Mouse (Mus musculus) midbrain, postnatal 0 days (tissue): ENCODE data around the gene Mt3. TPM values are rescaled to one million over a fixed set of nuclear protein-coding genes. Genes with fewer than 3 reads are reported as not detected.
A peak's percentile ranks its signal among the peaks of the same experiment; 100 is the strongest.

Experiments
- ATAC-seq: fragments of 200-750 bp; cut with Nextera tagmentation; 2 replicates; pipeline ENCODE4 v1.8.0; 2017; ENCODE audit warnings: moderate number of reproducible peaks, mild to moderate bottlenecking, moderate TSS enrichment, moderate library complexity; ENCODE audit not compliant: low FRiP score
- DNase-seq: peaks from one replicate; pipeline ENCODE4 v3.0.0-alpha.2; 2015; ENCODE audit warnings: low spot score
- H3K27ac ChIP-seq: fragments of 300-500 bp; sonication (generic); 2 replicates; pipeline ENCODE4 v1.5.1; 2014; ENCODE audit warnings: low read depth, mild to moderate bottlenecking, low read length, mixed read lengths
- H3K27me3 ChIP-seq: fragments of 300-500 bp; sonication (generic); 2 replicates; pipeline ENCODE4 v1.6.1; 2014; ENCODE audit warnings: low read length, control low read depth, mixed read lengths; ENCODE audit not compliant: insufficient read depth
- H3K36me3 ChIP-seq: fragments of 300-500 bp; sonication (generic); 2 replicates; pipeline ENCODE4 v1.6.1; 2014; ENCODE audit warnings: low read length, control low read depth, mixed read lengths; ENCODE audit not compliant: insufficient read depth
- H3K4me1 ChIP-seq: fragments of 300-500 bp; sonication (generic); 2 replicates; pipeline ENCODE4 v1.6.1; 2014; ENCODE audit warnings: mild to moderate bottlenecking, control low read depth, antibody characterized with exemption, low read length, mixed read lengths; ENCODE audit not compliant: insufficient read depth
- H3K4me2 ChIP-seq: fragments of 300-500 bp; sonication (generic); 2 replicates; pipeline ENCODE4 v1.6.1; 2014; ENCODE audit warnings: low read depth, mild to moderate bottlenecking, low read length, mixed read lengths; ENCODE audit not compliant: poor library complexity, severe bottlenecking
- H3K4me3 ChIP-seq: fragments of 300-500 bp; sonication (generic); 2 replicates; pipeline ENCODE4 v1.5.1; 2014; ENCODE audit warnings: low read depth, mild to moderate bottlenecking, low read length, moderate library complexity
- H3K9ac ChIP-seq: fragments of 300-500 bp; sonication (generic); replicated peaks from 2 replicates; pipeline ENCODE4 v1.6.1; 2014; ENCODE audit warnings: mild to moderate bottlenecking, low read length, moderate library complexity, mixed read lengths; ENCODE audit not compliant: poor library complexity, severe bottlenecking
- H3K9me3 ChIP-seq: fragments of 300-500 bp; sonication (generic); 2 replicates; pipeline ENCODE4 v1.6.1; 2016; ENCODE audit warnings: low read length, control low read depth
- CTCF ChIP-seq: IDR thresholded peaks from 2 replicates; pipeline ENCODE4 v1.5.1; 2016; ENCODE audit warnings: antibody characterized with exemption, mild to moderate bottlenecking
- WGBS: fragments of 180-500 bp; shearing (Covaris S2); extraction: QIAGEN DNeasy Blood & Tissue Kit; methylation state at CpG from one replicate; pipeline ENCODE4 v1.1.7; 2014; 5-methylcytosine and 5-hydroxymethylcytosine counted together
- polyA plus RNA-seq: library from polyadenylated mRNA; unstranded; fragments of >200 nt; fragmentation: Nextera tagmentation; extraction: Ambion mirVana; gene quantifications from 2 replicates; pipeline ENCODE4 v1.2.1, GENCODE M21; 2015
- total RNA-seq: library from RNA; depleted of rRNA; stranded (reverse); fragments of >200 nt; gene quantifications from 2 replicates; pipeline ENCODE4 v1.2.3, GENCODE M21; 2014

Gene Mt3
- total and polyA plus RNA-seq, 2 experiments from 2014 or later = 314 to 599 TPM

GRCm38 (mm10) chr8:94185791-94186190 lies 33.4 kb downstream of the Mt3 start:
- no peak for TF ChIP-seq CTCF
- no peak overlapping the region for H3K27ac ChIP-seq
- no peak overlapping the region for H3K4me3 ChIP-seq
- H3K9me3 ChIP-seq = no peaks in the 10 kb centered on the region
- DNase-seq (no peak), ATAC-seq (no peak)
- H3K4me1 ChIP-seq = no peaks in the 10 kb centered on the region
- no peak overlapping the region for H3K4me2 ChIP-seq
- H3K27me3 ChIP-seq = peaks cover 48% of the 10 kb centered on the region
- H3K9ac ChIP-seq = no peak overlapping the region
- no peaks in the 10 kb centered on the region for H3K36me3 ChIP-seq
- WGBS = 77% methylated on average over 6 of the region's 6 CpGs

- TF ChIP-seq CTCF = peak; percentile 77
- DNase-seq (peak; percentile 70), ATAC-seq (0 out of 2 replicates have a peak, but pooled peaks have one; percentile 17)
- Histone ChIP-seq H3K27me3 (peaks cover 48% of the 10 kb centered on the region), H3K4me3 (peak overlapping the region; percentile 8; the same call in 1 of the 2 replicates), H3K27ac (no peak overlapping the region), H3K9ac (no peak overlapping the region), H3K36me3 (no peaks in the 10 kb centered on the region), H3K9me3 (no peaks in the 10 kb centered on the region), H3K4me2 (peak overlapping the region; percentile 32), H3K4me1 (no peaks in the 10 kb centered on the region)
- WGBS = 11% methylated on average over 17 of the region's 17 CpGs
Measured at GRCm38 (mm10) chr8:94186542-94186941, 34.1 kb downstream of the Mt3 start.

GRCm38 (mm10) chr8:94187290-94188002 lies 35.0 kb downstream of the Mt3 start:
- DNase-seq (no peak), ATAC-seq (no peak)

DNA sequence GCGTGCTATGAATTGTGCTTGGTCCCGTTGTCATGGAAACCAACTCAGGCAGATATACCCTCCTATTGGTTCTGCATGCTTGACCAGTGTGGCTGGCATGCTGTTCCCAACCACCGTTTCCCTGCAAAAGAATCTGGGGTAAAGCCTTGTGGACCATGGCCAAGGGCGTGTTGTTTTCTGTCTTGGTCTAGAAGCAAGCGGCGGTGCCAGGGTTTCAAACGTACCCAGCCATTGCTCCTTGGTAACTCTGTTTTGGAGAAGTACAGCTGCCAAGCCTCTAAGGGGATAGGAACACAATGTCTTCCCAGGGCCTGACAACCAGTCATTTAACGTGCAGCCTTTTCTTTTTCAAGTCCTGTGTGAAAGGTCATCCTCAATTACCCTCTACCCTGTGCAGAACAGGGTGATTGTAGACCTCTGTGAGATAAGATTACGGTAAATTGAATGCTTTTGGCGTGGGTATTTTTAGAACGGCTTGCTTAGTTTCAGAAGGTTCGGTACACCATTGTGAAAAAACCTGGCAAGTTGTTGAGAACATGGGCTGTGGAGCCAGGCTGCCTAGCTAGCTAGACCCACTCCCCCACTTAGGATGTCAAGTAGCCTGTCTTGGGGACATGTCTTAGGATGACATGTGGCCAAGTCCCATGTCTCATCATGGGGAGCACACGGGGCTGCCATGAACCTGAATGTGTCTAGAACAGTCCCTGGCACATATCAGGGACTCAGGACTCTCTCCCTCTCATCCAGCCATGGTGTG lies 37.0 kb downstream of the Mt3 start:
- peak; percentile 69 for ATAC-seq
- Histone ChIP-seq H3K9ac (no peak overlapping the region), H3K27me3 (peaks cover 22% of the 10 kb centered on the region), H3K9me3 (no peaks in the 10 kb centered on the region), H3K4me2 (no peak overlapping the region), H3K4me3 (no peak overlapping the region), H3K4me1 (no peaks in the 10 kb centered on the region), H3K36me3 (no peaks in the 10 kb centered on the region), H3K27ac (peak overlapping the region; percentile 21; the same call in 1 of the 2 replicates)
- WGBS = 61% methylated on average over 13 of the region's 13 CpGs
- TF ChIP-seq CTCF = no peak
- peak; percentile 92 for DNase-seq

More at GRCm38 (mm10) chr8:94187290-94188002, 35.0 kb downstream of the Mt3 start:
- Histone ChIP-seq H3K9me3 (no peaks in the 10 kb centered on the region), H3K4me2 (no peak overlapping the region), H3K4me3 (no peak overlapping the region), H3K27ac (no peak overlapping the region), H3K9ac (no peak overlapping the region), H3K4me1 (no peaks in the 10 kb centered on the region), H3K27me3 (peaks cover 38% of the 10 kb centered on the region), H3K36me3 (no peaks in the 10 kb centered on the region)
- WGBS = 42% methylated on average over 21 of the region's 21 CpGs
- no peak for TF ChIP-seq CTCF

DNA sequence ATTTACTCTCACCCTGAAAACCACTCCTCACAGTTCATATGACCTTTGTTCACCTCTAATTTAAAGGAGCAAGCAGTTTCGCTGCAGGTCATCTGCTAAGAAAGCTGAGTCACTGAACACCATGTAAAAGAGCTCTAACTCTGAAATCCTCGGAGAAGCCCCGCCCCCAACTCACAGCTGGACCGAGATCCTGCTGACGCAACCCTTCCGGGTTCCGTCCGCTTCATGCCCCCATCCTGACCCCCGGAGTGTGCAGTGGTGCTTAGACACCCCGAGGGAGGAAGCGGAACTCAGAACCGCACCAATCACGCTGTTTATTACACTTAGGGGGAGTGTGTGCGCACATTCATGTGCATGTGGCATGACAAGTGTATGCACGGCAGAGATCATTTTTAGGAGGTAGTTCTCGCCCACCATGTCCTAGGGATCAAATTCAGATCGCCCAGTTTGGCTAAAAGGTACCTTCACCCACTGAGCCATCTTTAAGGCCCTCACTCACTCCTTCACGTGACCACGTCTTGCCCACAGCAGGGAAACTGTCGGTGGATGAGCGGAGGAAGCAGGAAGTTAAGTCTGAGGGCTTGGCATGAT lies 38.8 kb downstream of the Mt3 start:
- Histone ChIP-seq H3K9ac (no peak overlapping the region), H3K4me3 (peak overlapping the region; percentile 18; the same call in 1 of the 2 replicates), H3K27me3 (peaks cover 11% of the 10 kb centered on the region), H3K9me3 (no peaks in the 10 kb centered on the region), H3K4me2 (peak overlapping the region; percentile 40), H3K4me1 (no peaks in the 10 kb centered on the region), H3K27ac (no peak overlapping the region), H3K36me3 (no peaks in the 10 kb centered on the region)
- DNase-seq (no peak), ATAC-seq (no peak)
- WGBS = 30% methylated on average over 21 of the region's 21 CpGs
- no peak for TF ChIP-seq CTCF
